Mouse (Mus musculus): ENCODE data around the gene Olfr1410. TPM values are rescaled to one million over a fixed set of nuclear protein-coding genes. Genes with fewer than 3 reads are reported as not detected.

The Olfr1410 gene
- polyA plus RNA-seq, 1 experiment from 2014 or later: not detected

DNA sequence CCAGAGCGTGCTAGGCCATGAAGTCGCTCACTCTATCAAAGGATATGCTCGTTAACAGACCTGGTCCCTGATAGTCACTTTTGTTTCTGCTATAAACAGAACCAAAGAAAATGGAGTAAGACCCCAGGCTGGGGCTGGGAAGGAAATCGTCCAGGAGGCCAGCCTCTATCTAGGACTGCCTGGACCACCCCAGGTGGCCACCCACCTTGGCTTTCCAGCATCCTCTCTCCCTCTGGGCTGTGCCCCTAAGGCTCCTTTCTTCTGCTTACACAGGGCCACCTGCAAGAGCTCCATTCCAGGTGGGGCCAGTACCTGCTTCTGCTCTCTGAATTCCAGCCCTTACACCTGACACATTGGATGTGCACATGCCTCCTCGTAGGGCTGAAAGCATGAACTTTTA is 26.6 kb downstream of the Olfr1410 start:
- H3K4me3 ChIP-seq (replicated peaks): no peak overlapping the region
- WGBS: 80% methylated on average over 5 of the region's 5 CpGs

DNA sequence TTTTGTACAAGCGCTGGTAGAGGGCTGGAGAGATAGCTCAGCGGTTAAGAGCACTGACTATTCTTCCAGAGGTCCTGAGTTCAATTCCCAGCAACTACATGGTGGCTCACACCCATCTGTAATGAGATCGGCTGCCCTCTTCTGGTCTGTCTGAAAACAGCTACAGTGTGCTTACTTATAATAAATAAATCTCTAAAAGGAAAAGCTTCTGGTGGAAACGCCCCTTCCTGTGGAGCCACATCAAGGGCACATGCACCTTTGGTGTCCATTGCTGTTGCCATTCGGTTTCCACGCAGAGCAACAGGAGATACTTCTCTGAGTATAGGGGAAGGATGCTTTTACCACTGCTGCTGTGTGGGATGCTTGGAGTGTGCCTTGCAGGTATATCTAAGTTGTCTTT is 27.4 kb downstream of the Olfr1410 start:
- Histone ChIP-seq H3K36me3 (peaks cover 14% of the 10 kb centered on the region), H3K4me3 (replicated peaks) (no peak overlapping the region), H3K27me3 (replicated peaks) (no peaks in the 10 kb centered on the region), H3K4me2 (replicated peaks) (no peak overlapping the region), H3K9ac (no peak overlapping the region), H3K9me3 (no peaks in the 10 kb centered on the region), H3K4me1 (replicated peaks) (no peaks in the 10 kb centered on the region), H3K27ac (no peak overlapping the region)
- ATAC-seq: no peak
- WGBS: 63% methylated on average over 6 of the region's 6 CpGs

More for the DNA sequence above, 26.6 kb downstream of the Olfr1410 start:
- Histone ChIP-seq H3K9me3 (no peaks in the 10 kb centered on the region), H3K4me1 (replicated peaks) (no peaks in the 10 kb centered on the region), H3K27ac (no peak overlapping the region), H3K4me2 (replicated peaks) (no peak overlapping the region), H3K9ac (no peak overlapping the region), H3K27me3 (replicated peaks) (no peaks in the 10 kb centered on the region), H3K36me3 (peaks cover 10% of the 10 kb centered on the region)
- no peak for ATAC-seq

DNA sequence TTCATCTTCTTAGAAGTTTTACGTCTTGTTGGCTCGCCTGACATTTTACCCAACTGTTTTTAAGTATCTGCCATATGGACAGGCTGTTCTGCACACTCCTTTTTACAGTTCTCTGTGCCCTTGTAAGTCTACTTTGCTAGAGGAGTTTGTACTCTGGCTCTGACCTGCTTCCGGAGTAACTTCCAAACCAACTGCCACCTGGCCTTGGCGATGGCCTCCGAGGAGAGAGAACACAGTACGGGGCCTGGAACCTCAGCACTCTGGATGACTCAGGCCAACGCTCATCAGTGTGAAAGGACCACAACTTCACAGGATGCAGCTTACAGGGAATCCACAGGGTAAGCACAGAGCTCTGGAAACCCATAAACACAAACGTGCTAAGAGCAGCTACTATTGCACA is 28.1 kb downstream of the Olfr1410 start:
- ATAC-seq: no peak
- no peaks in the 10 kb centered on the region for H3K27me3 ChIP-seq (replicated peaks)
- peaks cover 16% of the 10 kb centered on the region for H3K36me3 ChIP-seq
- no peaks in the 10 kb centered on the region for H3K4me1 ChIP-seq (replicated peaks)
- H3K9ac ChIP-seq: no peak overlapping the region
- 79% methylated on average over 8 of the region's 8 CpGs for WGBS
- no peak overlapping the region for H3K27ac ChIP-seq
- no peak overlapping the region for H3K4me2 ChIP-seq (replicated peaks)
- no peaks in the 10 kb centered on the region for H3K9me3 ChIP-seq
- no peak overlapping the region for H3K4me3 ChIP-seq (replicated peaks)

DNA sequence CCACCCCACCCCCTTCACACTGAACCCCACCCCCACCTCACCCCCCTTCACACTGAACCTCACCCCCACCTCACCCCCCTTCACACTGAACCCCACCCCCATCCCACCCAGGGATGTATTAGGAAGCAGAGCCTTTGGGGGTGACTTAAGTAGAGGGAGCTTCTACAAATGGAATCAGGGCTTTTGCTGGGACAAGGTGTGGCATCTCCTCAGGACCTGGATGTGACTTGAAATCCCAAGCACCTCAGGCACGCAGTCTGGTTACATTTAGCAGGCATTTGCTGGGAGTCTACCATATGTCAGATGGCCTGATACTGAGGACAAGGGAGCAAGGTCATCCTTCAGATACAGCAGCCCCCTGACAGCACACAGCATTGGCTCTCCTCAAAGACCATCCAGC is 29.0 kb downstream of the Olfr1410 start:
- Histone ChIP-seq H3K4me2 (replicated peaks) (no peak overlapping the region), H3K9me3 (no peaks in the 10 kb centered on the region), H3K36me3 (peaks cover 19% of the 10 kb centered on the region), H3K4me1 (replicated peaks) (no peaks in the 10 kb centered on the region), H3K4me3 (replicated peaks) (no peak overlapping the region), H3K27me3 (replicated peaks) (no peaks in the 10 kb centered on the region), H3K27ac (no peak overlapping the region), H3K9ac (no peak overlapping the region)
- WGBS: 64% methylated on average over 1 of the region's 1 CpGs
- ATAC-seq: no peak

DNA sequence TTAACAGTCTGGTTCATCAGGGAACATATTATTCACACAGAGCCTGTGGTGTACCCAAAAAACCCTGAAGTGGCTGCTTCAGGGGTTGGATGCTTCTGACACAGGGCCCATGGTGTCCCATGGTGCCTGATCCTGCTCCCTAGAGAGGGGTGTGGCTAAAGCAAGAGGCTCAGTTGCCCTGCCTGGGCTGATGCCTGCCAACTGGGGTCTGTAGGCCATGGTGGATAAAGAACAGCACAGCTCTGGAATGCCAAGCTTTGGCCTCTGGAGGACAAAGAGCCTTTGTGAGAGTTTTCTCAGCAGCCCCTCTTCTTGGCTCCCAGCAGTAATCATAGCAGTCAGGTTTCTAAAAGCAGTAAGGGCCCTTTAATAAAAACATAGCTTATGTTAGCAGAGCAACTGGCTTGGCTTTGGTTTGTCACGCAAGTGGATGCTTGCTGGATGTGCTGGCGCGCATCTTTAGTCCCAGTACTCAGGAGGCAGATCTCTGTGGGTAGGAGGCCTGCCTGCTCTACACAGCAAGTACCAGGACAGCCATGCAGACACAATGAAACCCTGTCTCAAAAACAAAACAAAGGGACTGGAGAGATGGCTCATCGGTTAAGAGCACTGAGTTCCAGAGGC is 29.5 kb downstream of the Olfr1410 start:
- no peak overlapping the region for H3K9ac ChIP-seq
- H3K4me3 ChIP-seq (replicated peaks): no peak overlapping the region
- H3K27me3 ChIP-seq (replicated peaks): no peaks in the 10 kb centered on the region
- no peaks in the 10 kb centered on the region for H3K9me3 ChIP-seq
- H3K36me3 ChIP-seq: peaks cover 19% of the 10 kb centered on the region
- 73% methylated on average over 4 of the region's 4 CpGs for WGBS
- H3K4me2 ChIP-seq (replicated peaks): no peak overlapping the region
- no peak overlapping the region for H3K27ac ChIP-seq
- H3K4me1 ChIP-seq (replicated peaks): peaks cover 1% of the 10 kb centered on the region
- peak; percentile 34; the same call in 1 of the 2 replicates for ATAC-seq

DNA sequence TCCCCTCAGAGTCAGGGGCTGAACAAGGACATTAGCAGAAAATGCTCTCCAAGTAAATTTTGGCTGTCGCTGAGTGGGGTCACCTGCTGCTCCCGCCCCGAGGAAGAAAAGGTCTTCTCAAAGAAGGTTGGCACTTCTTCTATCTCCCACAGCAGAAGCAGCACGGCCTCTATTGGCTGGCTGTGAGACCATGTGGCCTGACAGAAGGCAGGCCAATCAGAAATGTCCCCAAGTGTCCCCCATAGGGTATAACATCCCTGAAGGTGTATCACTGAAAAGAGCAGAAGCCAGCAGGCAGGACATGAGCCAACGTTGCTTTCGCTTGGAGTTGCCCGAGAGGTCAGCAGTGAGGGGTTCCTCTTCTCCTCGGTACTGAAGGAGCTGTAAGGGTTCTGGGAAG is 30.4 kb downstream of the Olfr1410 start:
- Histone ChIP-seq H3K36me3 (peaks cover 19% of the 10 kb centered on the region), H3K4me1 (replicated peaks) (peaks cover 10% of the 10 kb centered on the region), H3K27ac (no peak overlapping the region), H3K9me3 (no peaks in the 10 kb centered on the region), H3K4me2 (replicated peaks) (no peak overlapping the region), H3K9ac (no peak overlapping the region), H3K27me3 (replicated peaks) (no peaks in the 10 kb centered on the region), H3K4me3 (replicated peaks) (no peak overlapping the region)
- WGBS: 88% methylated on average over 8 of the region's 8 CpGs
- no peak for ATAC-seq

DNA sequence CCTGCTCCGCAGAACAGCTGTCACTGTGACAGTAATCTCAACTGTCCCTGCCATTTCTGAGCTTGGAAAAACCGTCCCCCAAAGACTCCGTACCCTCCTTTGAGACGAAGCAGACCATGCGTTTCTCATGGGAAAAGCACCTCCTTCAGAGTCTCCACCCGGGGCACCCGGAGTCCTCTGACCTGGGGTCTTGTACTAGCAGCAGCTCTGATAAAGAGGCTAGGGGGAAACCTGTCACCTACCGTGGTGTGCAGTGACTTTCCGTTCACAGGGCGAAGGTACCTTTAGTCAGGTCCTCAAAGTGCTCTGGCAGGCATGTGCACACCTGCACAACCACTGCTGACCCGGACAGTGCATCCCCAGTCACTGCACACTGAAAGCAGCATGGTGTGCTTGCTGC is 31.1 kb downstream of the Olfr1410 start:
- no peak overlapping the region for H3K27ac ChIP-seq
- H3K9ac ChIP-seq: no peak overlapping the region
- H3K9me3 ChIP-seq: no peaks in the 10 kb centered on the region
- H3K36me3 ChIP-seq: peaks cover 19% of the 10 kb centered on the region
- 93% methylated on average over 11 of the region's 11 CpGs for WGBS
- H3K4me1 ChIP-seq (replicated peaks): peaks cover 12% of the 10 kb centered on the region
- H3K27me3 ChIP-seq (replicated peaks): no peaks in the 10 kb centered on the region
- H3K4me3 ChIP-seq (replicated peaks): no peak overlapping the region
- no peak for ATAC-seq
- no peak overlapping the region for H3K4me2 ChIP-seq (replicated peaks)

DNA sequence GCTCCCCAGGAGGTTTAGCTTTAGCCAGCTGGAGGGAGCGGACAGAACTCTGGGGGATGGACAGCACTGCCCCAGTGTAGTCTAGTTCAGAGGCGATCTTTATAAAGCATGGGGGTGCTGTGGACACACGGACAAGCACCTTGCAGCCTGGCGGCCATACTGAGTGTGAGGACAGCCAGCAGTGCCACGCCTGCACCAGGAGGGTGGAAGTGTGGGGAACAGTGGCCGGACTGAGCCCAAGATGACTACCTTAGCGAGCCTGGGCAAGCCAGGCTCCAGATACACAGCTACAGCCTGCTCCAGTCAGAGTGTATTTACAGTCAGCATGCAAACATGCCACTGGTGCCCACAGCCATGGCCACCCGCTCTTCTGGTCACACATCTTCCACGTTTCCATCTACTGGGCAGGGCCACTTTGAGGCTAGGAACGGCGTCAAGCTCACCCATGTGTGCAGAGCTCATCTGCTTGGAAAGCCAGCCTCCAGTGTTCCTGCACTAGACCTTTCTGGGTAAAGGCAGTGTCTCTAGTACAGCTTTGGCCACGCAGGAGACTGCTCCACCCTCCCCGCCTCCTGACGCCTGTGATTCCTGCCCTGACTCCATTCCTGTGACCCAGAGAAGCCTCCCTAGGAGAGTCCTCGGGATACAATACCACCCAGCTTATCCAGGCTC is 32.1 kb downstream of the Olfr1410 start:
- H3K27ac ChIP-seq: no peak overlapping the region
- no peak overlapping the region for H3K4me2 ChIP-seq (replicated peaks)
- peaks cover 19% of the 10 kb centered on the region for H3K36me3 ChIP-seq
- H3K9me3 ChIP-seq: no peaks in the 10 kb centered on the region
- WGBS: 88% methylated on average over 15 of the region's 15 CpGs
- H3K9ac ChIP-seq: no peak overlapping the region
- ATAC-seq: no peak
- no peak overlapping the region for H3K4me3 ChIP-seq (replicated peaks)
- H3K4me1 ChIP-seq (replicated peaks): peaks cover 17% of the 10 kb centered on the region
- no peaks in the 10 kb centered on the region for H3K27me3 ChIP-seq (replicated peaks)

DNA sequence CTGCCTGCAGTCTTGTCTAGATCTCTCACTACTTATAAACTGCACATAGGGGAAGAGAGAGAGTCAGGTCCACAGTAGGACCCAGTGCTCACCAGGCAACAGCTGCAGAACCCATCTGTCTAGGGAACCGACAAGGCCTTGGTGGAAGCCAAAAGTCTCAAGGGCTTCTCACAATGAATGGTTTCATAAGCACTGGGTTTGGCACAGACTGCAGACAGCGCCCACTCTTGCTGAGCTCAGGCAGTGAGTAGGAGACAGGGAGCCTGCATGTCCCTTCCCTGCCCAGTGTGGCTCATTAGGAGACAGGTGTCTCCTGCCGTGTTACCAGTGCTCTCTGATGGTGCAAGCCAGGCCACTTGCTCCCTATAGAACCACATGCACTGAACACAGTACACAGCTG is 32.6 kb downstream of the Olfr1410 start:
- Histone ChIP-seq H3K36me3 (peaks cover 19% of the 10 kb centered on the region), H3K9me3 (no peaks in the 10 kb centered on the region), H3K27me3 (replicated peaks) (no peaks in the 10 kb centered on the region), H3K4me3 (replicated peaks) (no peak overlapping the region), H3K4me2 (replicated peaks) (no peak overlapping the region), H3K4me1 (replicated peaks) (peaks cover 17% of the 10 kb centered on the region), H3K27ac (no peak overlapping the region), H3K9ac (no peak overlapping the region)
- no peak for ATAC-seq
- WGBS: 79% methylated on average over 3 of the region's 3 CpGs

DNA sequence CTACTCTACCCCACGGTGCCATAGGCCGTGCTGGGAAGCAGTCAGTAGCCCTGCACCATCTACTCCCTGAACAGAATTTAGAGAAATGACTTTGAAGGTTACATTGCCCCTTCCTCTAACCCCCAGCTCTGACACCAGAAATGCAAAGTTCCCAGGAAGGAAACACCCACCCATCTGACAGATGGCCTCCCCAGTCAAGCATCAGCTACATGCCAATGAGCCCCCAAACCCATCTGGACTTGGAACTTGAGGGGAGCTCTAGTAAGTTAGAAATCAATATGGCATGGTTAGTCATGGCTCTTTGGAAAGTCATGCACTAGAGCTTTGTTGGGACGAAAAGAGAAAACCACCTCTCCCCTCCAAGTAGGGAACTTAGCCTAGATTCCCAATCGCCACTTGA is 33.2 kb downstream of the Olfr1410 start:
- 93% methylated on average over 4 of the region's 4 CpGs for WGBS
- no peak overlapping the region for H3K27ac ChIP-seq
- no peaks in the 10 kb centered on the region for H3K27me3 ChIP-seq (replicated peaks)
- no peak overlapping the region for H3K4me3 ChIP-seq (replicated peaks)
- H3K9ac ChIP-seq: no peak overlapping the region
- peaks cover 17% of the 10 kb centered on the region for H3K4me1 ChIP-seq (replicated peaks)
- H3K9me3 ChIP-seq: no peaks in the 10 kb centered on the region
- H3K36me3 ChIP-seq: peaks cover 19% of the 10 kb centered on the region
- no peak for ATAC-seq
- H3K4me2 ChIP-seq (replicated peaks): no peak overlapping the region

DNA sequence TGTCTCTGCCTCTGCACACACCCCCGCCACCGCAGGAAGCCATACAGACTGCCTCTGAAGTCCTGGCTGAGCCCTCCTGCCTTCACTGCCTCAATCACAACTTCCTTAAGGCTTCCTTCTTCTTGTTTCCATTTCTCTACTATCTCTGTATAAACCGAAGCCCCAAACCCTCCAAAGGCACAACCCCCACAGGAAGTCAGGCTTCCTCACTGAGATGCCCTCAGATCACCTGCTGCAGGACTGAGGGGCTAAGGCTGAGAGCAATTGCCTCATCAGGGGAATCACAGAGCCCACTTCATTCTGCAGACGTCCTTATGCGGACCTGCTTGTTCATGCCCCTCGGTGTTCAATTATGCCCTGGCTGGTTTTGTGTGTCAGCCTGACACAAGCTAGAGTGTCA is 34.8 kb downstream of the Olfr1410 start:
- H3K27ac ChIP-seq: no peak overlapping the region
- H3K36me3 ChIP-seq: peaks cover 19% of the 10 kb centered on the region
- WGBS: 81% methylated on average over 6 of the region's 6 CpGs
- peaks cover 17% of the 10 kb centered on the region for H3K4me1 ChIP-seq (replicated peaks)
- ATAC-seq: no peak
- no peaks in the 10 kb centered on the region for H3K9me3 ChIP-seq
- peak overlapping the region; percentile 86 for H3K4me2 ChIP-seq (replicated peaks)
- H3K9ac ChIP-seq: no peak overlapping the region
- no peaks in the 10 kb centered on the region for H3K27me3 ChIP-seq (replicated peaks)
- H3K4me3 ChIP-seq (replicated peaks): no peak overlapping the region; the same call in 1 of the 2 replicates

DNA sequence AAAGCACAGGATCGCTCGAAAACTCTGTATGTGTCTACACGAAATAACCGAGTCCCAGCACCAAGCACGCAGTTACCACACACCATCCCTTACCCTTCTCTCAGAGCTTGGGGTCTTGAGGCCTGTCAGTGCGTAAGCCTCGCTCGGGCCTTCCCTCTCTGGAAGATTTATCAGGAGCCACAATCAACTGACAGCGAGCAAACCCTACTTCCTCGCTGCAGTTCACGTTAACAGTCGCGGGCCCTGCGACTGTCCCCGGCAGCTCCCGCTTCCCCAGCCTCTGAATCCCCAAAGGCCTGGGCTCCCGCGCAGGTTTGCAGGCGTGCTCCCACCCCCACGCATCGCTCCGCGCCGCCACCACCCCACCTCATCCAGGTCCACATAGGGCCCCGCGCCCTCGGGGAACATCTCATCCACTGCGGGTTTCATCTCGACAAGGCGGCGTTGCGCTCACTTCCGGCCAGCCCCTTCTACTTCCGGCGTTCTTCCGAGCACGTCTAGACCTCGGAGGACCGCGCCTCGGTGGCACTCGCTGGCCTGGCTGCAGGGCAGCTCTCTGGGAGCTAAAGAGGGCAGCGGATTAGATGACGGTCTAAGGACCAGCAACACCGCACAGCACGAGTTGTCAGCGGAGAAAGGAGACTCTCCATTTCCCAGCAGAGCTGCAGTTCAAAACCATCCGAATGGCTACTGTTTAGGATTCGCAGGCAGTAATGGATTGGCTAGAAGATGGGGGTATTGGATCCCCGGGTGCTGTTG is 36.1 kb downstream of the Olfr1410 start, which contains the start of gene Cops9:
Gene Cops9 (minus strand): TSS at position 472 of the 759 bp plus-strand sequence.
- H3K27ac ChIP-seq: peak within 1 kb of the TSS; percentile 71
- no peaks in the 10 kb centered on the region for H3K9me3 ChIP-seq
- H3K27me3 ChIP-seq (replicated peaks): no peaks in the 10 kb centered on the region
- WGBS: 1% methylated on average over 50 of the region's 50 CpGs
- peak within 1 kb of the TSS; percentile 86 for H3K4me2 ChIP-seq (replicated peaks)
- peak within 1 kb of the TSS; percentile 97 for H3K4me3 ChIP-seq (replicated peaks)
- peaks cover 11% of the 10 kb centered on the region for H3K36me3 ChIP-seq
- peak; percentile 96 for ATAC-seq
- H3K4me1 ChIP-seq (replicated peaks): peaks cover 17% of the 10 kb centered on the region
- peak within 1 kb of the TSS; percentile 96 for H3K9ac ChIP-seq

Data from intestine, embryonic 15.5 days (tissue).